Mouse (Mus musculus) heart, embryonic 10.5 days (tissue): ENCODE data around the gene Ciita. TPM values are rescaled to one million over a fixed set of nuclear protein-coding genes. Genes with fewer than 3 reads are reported as not detected.

Experiments
- DNase-seq: peaks from one replicate; pipeline ENCODE4 v3.0.0-alpha.2; 2017; ENCODE audit warnings: low spot score
- H3K27ac ChIP-seq: fragments of 300-500 bp; sonication (generic); 2 replicates; pipeline ENCODE4 v1.5.1; 2016; ENCODE audit warnings: mild to moderate bottlenecking
- H3K27me3 ChIP-seq: fragments of 300-500 bp; sonication (generic); 2 replicates; pipeline ENCODE4 v1.6.1; 2016; ENCODE audit warnings: mild to moderate bottlenecking; ENCODE audit not compliant: poor library complexity, insufficient read depth, severe bottlenecking
- H3K36me3 ChIP-seq: fragments of 300-500 bp; sonication (generic); 2 replicates; pipeline ENCODE4 v1.6.1; 2016; ENCODE audit warnings: mild to moderate bottlenecking, moderate library complexity
- H3K4me1 ChIP-seq: fragments of 300-500 bp; sonication (generic); 2 replicates; pipeline ENCODE4 v1.6.1; 2016; ENCODE audit warnings: mild to moderate bottlenecking
- H3K4me3 ChIP-seq: fragments of 300-500 bp; sonication (generic); 2 replicates; pipeline ENCODE4 v1.5.1; 2016; ENCODE audit warnings: mild to moderate bottlenecking, moderate library complexity
- H3K9me3 ChIP-seq: fragments of 300-500 bp; sonication (generic); 2 replicates; pipeline ENCODE4 v1.6.1; 2016; ENCODE audit warnings: mild to moderate bottlenecking, moderate library complexity
- WGBS: fragments of 180-500 bp; shearing (Covaris S2); methylation state at CpG from one replicate; pipeline ENCODE4 v1.1.7; 2016; 5-methylcytosine and 5-hydroxymethylcytosine counted together
- polyA plus RNA-seq: library from polyadenylated mRNA; unstranded; fragments of >200 nt; fragmentation: Nextera tagmentation; extraction: Ambion mirVana; gene quantifications from 2 replicates; pipeline ENCODE4 v1.2.1, GENCODE M21; 2016

The Ciita gene
- polyA plus RNA-seq, 1 experiment from 2014 or later = 0.05 TPM

- Histone ChIP-seq H3K4me1 (peaks cover 12% of the 10 kb centered on the region), H3K27ac (no peak overlapping the region), H3K9me3 (no peaks in the 10 kb centered on the region), H3K27me3 (peaks cover 39% of the 10 kb centered on the region), H3K36me3 (no peaks in the 10 kb centered on the region), H3K4me3 (no peak overlapping the region)
- DNase-seq = no peak
- WGBS = 75% methylated on average over 3 of the region's 3 CpGs
Observed at GRCm38 (mm10) chr16:10486993-10487392, 7.1 kb downstream of the Ciita start.

- no peak for DNase-seq
Observed at GRCm38 (mm10) chr16:10487895-10488493, 8.1 kb downstream of the Ciita start.

GRCm38 (mm10) chr16:10488769-10489481, 9.1 kb downstream of the Ciita start:
- peaks cover 12% of the 10 kb centered on the region for H3K4me1 ChIP-seq
- no peak overlapping the region for H3K4me3 ChIP-seq
- H3K27ac ChIP-seq = no peak overlapping the region
- no peaks in the 10 kb centered on the region for H3K36me3 ChIP-seq
- DNase-seq = no peak
- H3K9me3 ChIP-seq = no peaks in the 10 kb centered on the region
- WGBS = 74% methylated on average over 7 of the region's 7 CpGs
- peaks cover 39% of the 10 kb centered on the region for H3K27me3 ChIP-seq

More at GRCm38 (mm10) chr16:10487895-10488493, 8.1 kb downstream of the Ciita start:
- no peak overlapping the region for H3K27ac ChIP-seq
- H3K36me3 ChIP-seq = no peaks in the 10 kb centered on the region
- H3K27me3 ChIP-seq = peaks cover 39% of the 10 kb centered on the region
- WGBS = 82% methylated on average over 8 of the region's 8 CpGs
- no peaks in the 10 kb centered on the region for H3K9me3 ChIP-seq
- no peak overlapping the region for H3K4me3 ChIP-seq
- peaks cover 12% of the 10 kb centered on the region for H3K4me1 ChIP-seq

DNA sequence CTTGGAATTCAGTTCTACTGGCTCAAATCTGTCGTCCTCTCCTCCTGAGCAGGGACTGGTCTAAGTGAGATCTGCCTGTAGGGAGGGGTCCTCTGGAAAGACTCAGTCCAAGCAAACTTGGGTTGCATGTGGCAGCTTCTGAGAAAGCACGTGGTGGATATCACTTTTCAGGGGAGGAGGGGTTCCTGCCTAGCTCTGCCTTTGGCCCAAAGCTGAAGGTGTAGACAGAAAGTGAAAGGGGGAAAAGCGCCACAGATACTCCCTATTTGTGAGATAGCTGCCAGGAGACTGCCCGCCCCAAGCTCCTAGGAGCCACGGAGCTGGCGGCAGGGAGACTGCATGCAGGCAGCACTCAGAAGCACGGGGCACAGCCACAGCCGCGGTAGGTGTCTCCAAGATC, 9.6 kb downstream of the Ciita start:
- no peak overlapping the region for H3K27ac ChIP-seq
- no peaks in the 10 kb centered on the region for H3K9me3 ChIP-seq
- H3K27me3 ChIP-seq = peaks cover 39% of the 10 kb centered on the region
- 6% methylated on average over 9 of the region's 9 CpGs for WGBS
- H3K36me3 ChIP-seq = no peaks in the 10 kb centered on the region
- peak overlapping the region; percentile 50 for H3K4me3 ChIP-seq
- no peak for DNase-seq
- peaks cover 12% of the 10 kb centered on the region for H3K4me1 ChIP-seq

DNA sequence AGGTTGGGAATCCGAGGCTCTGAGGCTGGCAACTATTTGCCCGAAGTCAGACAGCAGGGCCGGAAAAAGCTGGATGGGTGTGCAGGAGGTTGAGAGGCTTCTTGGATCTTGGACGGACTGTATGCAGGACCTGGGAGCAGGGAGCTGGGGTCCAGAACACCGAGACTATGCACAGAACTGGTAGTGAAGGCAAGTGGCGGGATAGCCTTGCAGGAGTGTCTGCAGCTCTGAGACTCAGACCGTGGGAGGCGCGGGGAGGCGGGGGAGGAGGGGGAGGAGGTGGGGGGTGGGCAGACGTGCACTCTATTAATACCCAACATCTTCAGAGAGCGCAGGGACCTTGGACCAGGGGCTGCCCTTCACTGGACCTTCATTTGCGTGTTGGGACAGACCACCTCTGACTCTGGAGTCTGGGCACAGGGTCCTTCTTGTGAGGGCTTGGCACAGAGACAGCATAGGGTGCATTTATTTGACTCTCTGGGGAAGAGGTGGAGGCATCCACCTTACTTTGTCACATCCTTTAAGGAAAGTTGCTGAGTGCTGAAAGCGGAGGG, 10.1 kb downstream of the Ciita start:
- peaks cover 12% of the 10 kb centered on the region for H3K4me1 ChIP-seq
- no peak overlapping the region for H3K27ac ChIP-seq
- H3K4me3 ChIP-seq = peak overlapping the region; percentile 50
- no peaks in the 10 kb centered on the region for H3K9me3 ChIP-seq
- no peak for DNase-seq
- no peaks in the 10 kb centered on the region for H3K36me3 ChIP-seq
- WGBS = 24% methylated on average over 14 of the region's 14 CpGs
- peaks cover 39% of the 10 kb centered on the region for H3K27me3 ChIP-seq

DNA sequence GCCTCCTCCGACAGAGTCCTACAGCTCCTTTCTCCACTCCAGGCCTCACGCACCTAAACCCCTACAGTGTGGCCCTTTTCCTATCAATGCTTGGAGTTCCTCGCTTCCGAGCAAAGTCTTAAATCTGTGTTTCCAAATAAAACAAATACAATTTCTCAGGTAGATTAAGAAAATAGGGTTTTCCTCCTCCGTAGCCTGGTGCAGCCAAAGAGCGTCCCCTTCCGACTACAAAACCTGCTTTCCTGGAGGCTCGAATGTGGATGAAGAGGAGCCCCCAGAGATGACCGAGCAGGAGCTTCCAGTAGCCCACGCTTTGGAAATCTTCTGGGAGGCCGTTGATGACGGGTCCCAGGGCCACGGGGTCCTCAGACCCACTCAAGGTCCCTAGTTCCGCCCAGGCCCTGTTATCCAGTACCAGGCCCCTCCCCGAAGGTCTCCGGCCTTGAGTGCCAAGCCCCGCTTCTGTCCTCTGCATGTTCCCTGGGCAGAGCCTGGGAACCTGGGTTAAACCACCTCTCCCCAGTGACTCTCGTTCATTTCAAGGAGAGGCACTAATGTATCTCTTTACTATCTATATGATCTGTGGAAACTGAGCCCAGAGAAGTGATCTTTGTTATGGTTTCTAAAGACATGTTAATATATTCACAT, 10.8 kb downstream of the Ciita start:
- Histone ChIP-seq H3K27ac (no peak overlapping the region), H3K27me3 (peaks cover 39% of the 10 kb centered on the region), H3K36me3 (no peaks in the 10 kb centered on the region), H3K4me3 (no peak overlapping the region; the same call in 1 of the 2 replicates), H3K9me3 (no peaks in the 10 kb centered on the region), H3K4me1 (peaks cover 12% of the 10 kb centered on the region)
- 72% methylated on average over 18 of the region's 18 CpGs for WGBS
- no peak for DNase-seq

- 82% methylated on average over 4 of the region's 4 CpGs for WGBS
- no peaks in the 10 kb centered on the region for H3K36me3 ChIP-seq
- H3K27me3 ChIP-seq = peaks cover 39% of the 10 kb centered on the region
- DNase-seq = no peak
- H3K4me1 ChIP-seq = peaks cover 12% of the 10 kb centered on the region
- no peaks in the 10 kb centered on the region for H3K9me3 ChIP-seq
- no peak overlapping the region for H3K27ac ChIP-seq
- no peak overlapping the region for H3K4me3 ChIP-seq
Observed at GRCm38 (mm10) chr16:10491716-10492115, 11.9 kb downstream of the Ciita start.

- Histone ChIP-seq H3K4me1 (peaks cover 12% of the 10 kb centered on the region), H3K36me3 (no peaks in the 10 kb centered on the region), H3K27ac (no peak overlapping the region), H3K9me3 (no peaks in the 10 kb centered on the region), H3K4me3 (no peak overlapping the region), H3K27me3 (peaks cover 37% of the 10 kb centered on the region)
- WGBS = 77% methylated on average over 3 of the region's 3 CpGs
- no peak for DNase-seq
Observed at GRCm38 (mm10) chr16:10492587-10492986, 12.7 kb downstream of the Ciita start.

GRCm38 (mm10) chr16:10495824-10496298, 16.0 kb downstream of the Ciita start:
- no peak for DNase-seq
- no peak overlapping the region for H3K27ac ChIP-seq
- H3K9me3 ChIP-seq = no peaks in the 10 kb centered on the region
- no peak overlapping the region for H3K4me3 ChIP-seq
- H3K36me3 ChIP-seq = no peaks in the 10 kb centered on the region
- H3K4me1 ChIP-seq = no peaks in the 10 kb centered on the region
- H3K27me3 ChIP-seq = peaks cover 4% of the 10 kb centered on the region
- WGBS = 59% methylated on average over 2 of the region's 2 CpGs

- Histone ChIP-seq H3K27ac (no peak overlapping the region), H3K9me3 (no peaks in the 10 kb centered on the region), H3K27me3 (peaks cover 13% of the 10 kb centered on the region; the same call in 1 of the 2 replicates), H3K4me1 (no peaks in the 10 kb centered on the region), H3K4me3 (no peak overlapping the region), H3K36me3 (no peaks in the 10 kb centered on the region)
- WGBS = 71% methylated on average over 5 of the region's 5 CpGs
- DNase-seq = no peak
Observed at GRCm38 (mm10) chr16:10498096-10498602, 18.3 kb downstream of the Ciita start.

DNA sequence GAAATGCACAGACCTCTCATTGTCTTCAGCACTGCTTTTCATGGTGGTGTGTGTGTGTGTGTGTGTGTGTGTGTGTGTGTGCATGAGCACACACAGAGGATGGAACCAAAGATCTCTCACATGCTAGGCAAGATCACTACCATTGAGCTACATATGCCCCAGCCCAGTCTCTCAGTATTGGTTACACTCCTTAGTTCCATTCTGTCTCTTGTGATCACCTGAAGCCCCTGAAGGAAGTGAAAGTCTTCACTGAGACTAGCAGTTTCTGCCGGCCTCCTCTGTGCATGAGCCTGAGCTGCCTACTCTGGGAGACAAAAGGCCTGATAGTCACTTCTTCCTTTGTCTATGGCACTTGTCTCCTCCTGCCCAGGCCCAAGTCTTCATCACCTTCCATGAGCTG, 19.3 kb downstream of the Ciita start:
- WGBS = 55% methylated on average over 1 of the region's 1 CpGs
- no peaks in the 10 kb centered on the region for H3K4me1 ChIP-seq
- no peak for DNase-seq
- H3K27ac ChIP-seq = no peak overlapping the region
- no peaks in the 10 kb centered on the region for H3K36me3 ChIP-seq
- peaks cover 13% of the 10 kb centered on the region; the same call in 1 of the 2 replicates for H3K27me3 ChIP-seq
- H3K4me3 ChIP-seq = no peak overlapping the region
- H3K9me3 ChIP-seq = no peaks in the 10 kb centered on the region

DNA sequence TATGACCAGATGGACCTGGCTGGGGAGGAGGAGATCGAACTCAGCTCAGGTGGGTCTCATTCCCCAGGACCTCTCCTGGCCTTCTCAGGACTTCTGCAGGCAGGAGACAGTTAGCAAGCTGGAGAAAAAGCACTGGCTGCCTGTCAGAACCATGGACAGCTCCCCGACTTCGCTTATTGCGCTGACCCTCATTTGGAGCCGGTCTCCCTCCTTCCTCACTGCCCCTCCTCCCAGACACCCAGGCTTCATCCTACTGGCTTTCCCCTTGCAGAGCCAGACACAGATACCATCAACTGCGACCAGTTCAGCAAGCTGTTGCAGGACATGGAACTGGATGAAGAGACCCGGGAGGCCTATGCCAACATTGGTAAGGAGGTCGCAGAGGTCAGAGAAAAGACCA, 22.0 kb downstream of the Ciita start:
- 17% methylated on average over 8 of the region's 8 CpGs for WGBS
- H3K4me3 ChIP-seq = no peak overlapping the region

More for the DNA sequence above, 22.0 kb downstream of the Ciita start:
- peak; percentile 82 for DNase-seq
- no peaks in the 10 kb centered on the region for H3K4me1 ChIP-seq
- H3K27ac ChIP-seq = no peak overlapping the region
- H3K9me3 ChIP-seq = no peaks in the 10 kb centered on the region
- no peaks in the 10 kb centered on the region for H3K36me3 ChIP-seq
- peaks cover 26% of the 10 kb centered on the region; the same call in 1 of the 2 replicates for H3K27me3 ChIP-seq
